Mouse (Mus musculus) cortical plate, adult 2 months (tissue): ENCODE results near the gene Nrxn3.

Experiments
- CTCF ChIP-seq: fragments of 200-500 bp; IDR thresholded peaks from 2 replicates; pipeline ENCODE4 v1.5.1; 2011; ENCODE audit warnings: mild to moderate bottlenecking, control low read depth, low read length; ENCODE audit not compliant: insufficient read depth; ENCODE audit errors: extremely low read depth
- POLR2A ChIP-seq: fragments of 200-500 bp; IDR thresholded peaks from 2 replicates; pipeline ENCODE4 v1.6.1; 2011; ENCODE audit warnings: mild to moderate bottlenecking, low read length, control low read depth; ENCODE audit not compliant: insufficient read depth; ENCODE audit errors: extremely low read depth

- TF ChIP-seq POLR2A (no peak), CTCF (no peak)
Observed at GRCm38 (mm10) chr12:89742326-89742725, 1019.6 kb downstream of the Nrxn3 start.
